Mouse (Mus musculus) embryonic fibroblast, embryonic 13.5 days (primary cell): Measurements from ENCODE around the gene Eef2.

ENCODE experiments used
- CTCF ChIP-seq: IDR thresholded peaks from 2 replicates; pipeline ENCODE4 v1.5.1; 2011; ENCODE audit warnings: mild to moderate bottlenecking, control low read depth, low read length, moderate library complexity, borderline replicate concordance; ENCODE audit not compliant: insufficient read depth
- POLR2A ChIP-seq: IDR thresholded peaks from 2 replicates; pipeline ENCODE4 v1.6.1; 2011; ENCODE audit warnings: low read depth, mild to moderate bottlenecking, control low read depth, low read length, moderate library complexity

DNA sequence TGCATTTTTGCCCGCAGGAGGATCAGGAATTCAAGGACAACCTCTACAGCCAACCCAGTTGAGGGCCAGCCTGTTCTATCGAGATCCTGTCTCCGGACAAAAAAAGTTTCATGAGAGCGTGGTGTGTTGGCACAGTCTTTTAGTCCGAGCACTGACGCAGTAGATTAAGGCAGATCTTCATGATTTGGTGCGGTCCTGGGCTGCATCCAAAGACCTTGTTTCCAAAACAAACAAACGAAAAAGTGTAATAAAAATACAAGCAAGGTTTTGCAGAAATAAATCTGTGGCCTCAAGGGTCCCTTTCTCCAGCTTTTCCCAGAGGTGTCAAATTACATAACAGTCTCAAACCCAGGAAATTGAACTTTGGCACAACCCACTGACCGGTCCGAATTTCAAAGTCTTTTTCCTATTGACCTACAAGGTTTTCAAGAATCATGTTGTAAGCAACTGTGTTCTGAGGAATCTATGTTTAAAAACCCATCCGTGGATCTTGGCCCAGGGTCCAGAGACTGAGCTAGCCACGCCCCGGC is 430 bp upstream of the Eef2 start:
- TF ChIP-seq POLR2A (no peak; the same call in 1 of the 2 replicates), CTCF (no peak)
